Mouse (Mus musculus) kidney, adult 2 months (tissue): ENCODE data around the gene Hspb7. TPM values are rescaled to one million over a fixed set of nuclear protein-coding genes. Genes with fewer than 3 reads are reported as not detected.
A peak's percentile ranks its signal among the peaks of the same experiment; 100 is the strongest.

Experiments
- DNase-seq: peaks from one replicate; pipeline ENCODE4 v3.0.0; 2021
- H3K27ac ChIP-seq: fragments of 200-500 bp; 2 replicates; pipeline ENCODE4 v1.5.1; 2012; ENCODE audit warnings: low read depth, low read length, control low read depth, inconsistent platforms; ENCODE audit not compliant: insufficient read depth
- H3K27me3 ChIP-seq: fragments of 200-500 bp; replicated peaks from 2 replicates; pipeline ENCODE4 v1.6.1; 2012; ENCODE audit warnings: mild to moderate bottlenecking, moderate library complexity, low read length, inconsistent platforms; ENCODE audit not compliant: control insufficient read depth, insufficient read depth
- H3K36me3 ChIP-seq: fragments of 200-500 bp; 2 replicates; pipeline ENCODE4 v1.6.1; 2012; ENCODE audit warnings: mild to moderate bottlenecking, moderate library complexity, low read length, inconsistent platforms; ENCODE audit not compliant: control insufficient read depth, insufficient read depth
- H3K4me1 ChIP-seq: fragments of 200-500 bp; 2 replicates; pipeline ENCODE4 v1.6.1; 2011; ENCODE audit warnings: low read length; ENCODE audit not compliant: control insufficient read depth, insufficient read depth
- H3K4me3 ChIP-seq: fragments of 200-500 bp; 2 replicates; pipeline ENCODE4 v1.5.1; 2011; ENCODE audit warnings: mild to moderate bottlenecking, low read depth, low read length, control low read depth; ENCODE audit not compliant: insufficient read depth
- CTCF ChIP-seq: fragments of 200-500 bp; conservative IDR thresholded peaks from 2 replicates; pipeline ENCODE4 v1.5.1; 2011; ENCODE audit warnings: low read depth, mild to moderate bottlenecking, control low read depth, low read length, moderate library complexity, mixed read lengths; ENCODE audit not compliant: insufficient read depth, insufficient read length
- POLR2A ChIP-seq: fragments of 200-500 bp; IDR thresholded peaks from one replicate; pipeline ENCODE4 v1.6.1; 2011; ENCODE audit warnings: low read depth, low read length, control low read depth
- WGBS: fragments of 180-500 bp; shearing (Covaris S2); methylation state at CpG from one replicate; pipeline ENCODE4 v1.1.7; 2018; 5-methylcytosine and 5-hydroxymethylcytosine counted together
- polyA plus RNA-seq: library from polyadenylated mRNA; depleted of rRNA; stranded (reverse); fragments of >200 nt; gene quantifications from 2 replicates; pipeline ENCODE4 v1.2.3, GENCODE M21; 2012

The Hspb7 gene
- polyA plus RNA-seq, 1 experiment = 9.5 TPM

DNA sequence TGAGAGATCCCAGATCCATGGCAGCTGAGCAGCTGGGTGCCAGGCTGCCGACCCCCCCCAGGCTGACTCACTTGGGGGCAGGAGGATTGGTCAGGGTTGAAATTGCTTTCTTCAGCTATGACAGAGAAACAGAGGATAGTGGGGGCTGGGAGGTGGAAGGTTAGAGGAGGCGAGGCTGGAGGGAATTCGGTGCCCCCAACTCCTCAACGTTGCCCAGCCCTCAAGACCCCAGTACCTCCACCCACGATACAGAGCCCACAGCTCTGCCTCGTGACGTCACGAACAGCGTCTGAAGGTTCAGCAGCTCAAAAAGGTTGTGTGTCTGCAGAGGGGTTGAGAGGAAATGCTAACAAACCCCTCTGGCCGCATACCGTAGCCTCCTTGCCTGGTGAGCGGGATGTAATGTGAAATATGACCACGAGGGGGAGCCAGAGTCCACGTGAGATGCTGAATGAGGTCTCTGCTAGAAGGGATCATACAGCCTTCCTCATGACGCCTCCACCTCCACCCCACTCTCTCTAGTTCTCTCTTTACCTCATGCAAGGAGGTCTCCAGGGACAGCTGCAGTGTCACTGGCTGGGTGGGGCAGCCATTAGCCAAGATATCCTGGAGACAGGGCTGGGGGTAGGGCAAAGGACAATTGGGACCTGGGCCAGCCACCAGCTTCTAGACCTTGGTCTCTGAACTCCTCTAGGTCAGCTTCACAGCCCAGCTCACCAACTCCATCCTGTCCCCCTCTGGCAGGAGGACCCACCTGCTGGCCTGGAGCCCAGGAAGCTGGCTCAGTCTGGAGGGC is 15.9 kb upstream of the Hspb7 start:
- TF ChIP-seq CTCF = peak; percentile 98
- no peak for TF ChIP-seq POLR2A
- no peaks in the 10 kb centered on the region for H3K27me3 ChIP-seq
- H3K27ac ChIP-seq = no peak overlapping the region
- peak; percentile 87 for DNase-seq
- 16% methylated on average over 15 of the region's 15 CpGs for WGBS
- no peak overlapping the region for H3K4me3 ChIP-seq
- peaks cover 10% of the 10 kb centered on the region; the same call in 1 of the 2 replicates for H3K4me1 ChIP-seq
- H3K36me3 ChIP-seq = no peaks in the 10 kb centered on the region

DNA sequence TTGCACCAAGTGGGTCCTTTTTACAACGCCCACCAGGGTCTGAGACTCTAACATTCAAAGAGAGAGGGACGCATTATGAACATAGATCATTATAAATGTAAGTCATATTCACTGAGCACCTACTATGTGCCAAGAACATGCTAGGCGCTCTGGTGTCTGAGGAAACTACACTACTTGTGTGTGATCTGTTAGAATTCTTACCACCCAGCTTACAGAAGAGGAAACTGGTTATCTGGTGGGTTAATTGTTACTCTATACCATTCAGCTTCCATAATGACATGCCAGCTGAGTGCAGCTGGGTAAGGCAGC is 15.3 kb upstream of the Hspb7 start:
- no peak for TF ChIP-seq POLR2A
- TF ChIP-seq CTCF = no peak
- WGBS = 79% methylated on average over 3 of the region's 3 CpGs
- H3K27me3 ChIP-seq = no peaks in the 10 kb centered on the region
- no peak for DNase-seq
- no peak overlapping the region for H3K27ac ChIP-seq
- H3K4me3 ChIP-seq = no peak overlapping the region
- H3K4me1 ChIP-seq = peaks cover 10% of the 10 kb centered on the region; the same call in 1 of the 2 replicates
- H3K36me3 ChIP-seq = no peaks in the 10 kb centered on the region

DNA sequence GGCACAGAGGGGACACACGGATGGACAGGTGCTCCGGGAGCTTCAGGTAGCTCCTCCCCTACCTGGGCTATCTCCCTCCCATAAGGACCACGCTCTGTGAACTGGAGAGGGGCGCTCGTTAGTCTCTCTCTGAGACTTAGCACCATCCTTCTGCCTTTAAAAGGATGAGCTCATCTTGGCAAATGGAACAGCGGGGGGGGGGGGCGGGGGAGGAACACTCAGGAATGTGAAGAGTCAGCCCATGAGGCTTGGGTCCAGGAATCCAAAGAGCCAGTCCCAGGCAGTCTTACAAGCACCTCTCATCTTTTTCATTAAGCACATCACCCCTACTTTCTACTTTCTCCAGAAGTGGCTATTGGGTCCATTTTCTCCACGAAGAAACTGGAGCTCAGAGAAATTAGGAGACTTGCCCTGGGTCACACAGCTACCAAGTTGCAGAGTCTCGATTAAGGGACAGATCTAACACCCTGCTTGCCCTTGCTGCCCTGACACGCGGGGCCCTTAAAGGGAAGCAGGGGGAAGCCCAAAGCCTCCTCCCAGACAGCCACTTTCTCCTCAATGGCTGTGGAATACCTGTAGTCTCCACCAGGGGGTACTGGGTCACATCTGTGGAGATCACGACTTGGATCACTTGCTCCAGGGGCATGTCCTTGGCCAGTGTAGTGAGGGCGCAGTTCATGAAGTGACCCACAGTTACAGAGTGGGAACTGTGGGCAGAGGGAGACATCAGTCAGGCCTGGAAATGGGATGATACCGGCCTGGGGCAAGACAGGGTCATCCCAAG is 13.9 kb upstream of the Hspb7 start:
- no peak overlapping the region for H3K4me3 ChIP-seq
- no peaks in the 10 kb centered on the region for H3K27me3 ChIP-seq
- H3K36me3 ChIP-seq = no peaks in the 10 kb centered on the region
- TF ChIP-seq POLR2A (no peak), CTCF (peak; percentile 61)
- WGBS = 29% methylated on average over 14 of the region's 14 CpGs
- peak; percentile 66 for DNase-seq
- peaks cover 10% of the 10 kb centered on the region; the same call in 1 of the 2 replicates for H3K4me1 ChIP-seq
- H3K27ac ChIP-seq = peak overlapping the region; percentile 45

DNA sequence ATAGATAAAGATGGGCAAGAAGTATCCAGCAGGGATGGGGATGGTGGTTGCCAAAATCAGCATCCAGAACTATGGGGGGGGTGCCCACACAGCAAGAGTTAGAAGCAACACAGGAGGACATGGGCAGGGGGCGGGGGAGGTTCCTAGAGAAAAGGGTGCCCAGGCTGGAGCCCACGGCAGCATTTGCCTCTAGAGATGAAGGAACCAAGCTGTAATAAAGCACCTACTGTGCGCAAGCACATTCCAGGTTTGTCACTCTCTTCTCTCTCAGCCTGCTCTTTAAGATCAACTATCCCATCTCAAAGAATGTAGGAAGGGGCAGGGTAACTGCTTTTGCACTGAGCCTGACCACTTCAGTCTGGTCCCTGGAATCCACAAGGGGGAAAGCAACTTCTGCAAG is 12.0 kb upstream of the Hspb7 start:
- no peak for TF ChIP-seq CTCF
- no peak for TF ChIP-seq POLR2A
- H3K4me3 ChIP-seq = no peak overlapping the region
- H3K27ac ChIP-seq = no peak overlapping the region
- H3K27me3 ChIP-seq = no peaks in the 10 kb centered on the region
- WGBS = 91% methylated on average over 3 of the region's 3 CpGs
- no peaks in the 10 kb centered on the region for H3K36me3 ChIP-seq
- peaks cover 10% of the 10 kb centered on the region; the same call in 1 of the 2 replicates for H3K4me1 ChIP-seq
- DNase-seq = no peak

- Histone ChIP-seq H3K36me3 (no peaks in the 10 kb centered on the region), H3K27ac (no peak overlapping the region)
- WGBS = 24% methylated on average over 22 of the region's 22 CpGs
These were observed 9.1 kb upstream of the Hspb7 start for GRCm38 (mm10) chr4:141411430-141411992.

GRCm38 (mm10) chr4:141415924-141416323 is 4.7 kb upstream of the Hspb7 start, which contains the start of gene Clcnkb:
Gene Clcnkb (minus strand): TSS chr4:141416014.
- WGBS = 41% methylated on average over 7 of the region's 7 CpGs
- peak within 1 kb of the TSS; percentile 72 for H3K27ac ChIP-seq
- DNase-seq = peak; percentile 78
- peaks cover 1% of the 10 kb centered on the region for H3K4me1 ChIP-seq
- TF ChIP-seq CTCF (no peak), POLR2A (no peak)
- H3K27me3 ChIP-seq = no peaks in the 10 kb centered on the region
- H3K4me3 ChIP-seq = peak within 1 kb of the TSS; percentile 48
- H3K36me3 ChIP-seq = no peaks in the 10 kb centered on the region

More at GRCm38 (mm10) chr4:141411430-141411992, 9.1 kb upstream of the Hspb7 start:
- Histone ChIP-seq H3K27me3 (no peaks in the 10 kb centered on the region), H3K4me3 (no peak overlapping the region), H3K4me1 (peaks cover 6% of the 10 kb centered on the region; the same call in 1 of the 2 replicates)
- TF ChIP-seq POLR2A = no peak
- peak; percentile 46 for TF ChIP-seq CTCF
- no peak for DNase-seq
